Mouse (Mus musculus) left cerebral cortex, postnatal 10 days (tissue): ENCODE results near the gene Cldn3. TPM values are rescaled to one million over a fixed set of nuclear protein-coding genes. Genes with fewer than 3 reads are reported as not detected.
A peak's percentile ranks its signal among the peaks of the same experiment; 100 is the strongest.

ENCODE experiments used
- DNase-seq, 2 experiments: peaks; one replicate each; pipeline ENCODE4 v3.0.0; 2021 to 2022; ENCODE audit warnings: low spot score in 2 of 2, mixed read lengths in 1 of 2; ENCODE audit errors: extremely low spot score in 1 of 2
- intact Hi-C: fragments of 180-260 bp; cut with DNase I; formaldehyde crosslinking; loops from one replicate; pipeline ENCODE4 v1.15.1; 2025
- total RNA-seq, 2 experiments: library from RNA; stranded (reverse); gene quantifications; 2 replicates each; pipeline ENCODE4 v1.2.3; 2021

Cldn3 gene
- total RNA-seq, 2 experiments from 2014 or later, result 1.0 to 2.3 TPM

- intact Hi-C loops, result no loop called here
- DNase-seq, result no peak
These were observed 3.7 kb downstream of the Cldn3 start for GRCm38 (mm10) chr5:134989741-134990140.

- intact Hi-C loops, result no loop called here
- DNase-seq, result no peak
These were observed 6.6 kb downstream of the Cldn3 start for GRCm38 (mm10) chr5:134992566-134992965.

- intact Hi-C loops, result no loop called here
- DNase-seq, result no peak
These were observed 12.3 kb downstream of the Cldn3 start for GRCm38 (mm10) chr5:134998359-134998758.

- no peak for DNase-seq
- intact Hi-C loops, result no loop called here
These were observed 13.8 kb downstream of the Cldn3 start for GRCm38 (mm10) chr5:134999797-135000196.

- intact Hi-C loops, result no loop called here
- DNase-seq, result no peak
These were observed 14.7 kb downstream of the Cldn3 start for GRCm38 (mm10) chr5:135000751-135001150.

GRCm38 (mm10) chr5:135001309-135001708 is 15.3 kb downstream of the Cldn3 start:
- peak in 1 of 2 experiments; percentile 67 for DNase-seq
- intact Hi-C loops, result no loop called here

- no peak for DNase-seq
- intact Hi-C loops, result no loop called here
These were observed 16.1 kb downstream of the Cldn3 start for GRCm38 (mm10) chr5:135002151-135002550.

- DNase-seq, result peak in 1 of 2 experiments; percentile 58
- intact Hi-C loops, result no loop called here
These were observed 22.0 kb downstream of the Cldn3 start for GRCm38 (mm10) chr5:135007802-135008571.

- DNase-seq, result peak; percentile 98 to 100
- intact Hi-C loops, result no loop called here
These were observed 22.9 kb downstream of the Cldn3 start, which contains the start of gene Abhd11 for GRCm38 (mm10) chr5:135008671-135009589. Abhd11 (plus strand) TSS chr5:135009152.

- intact Hi-C loops, result loop anchor here (10.0 kb wide), 1 partner anchor 175 kb away; the partner anchor contains the start of gene Baz1b
- peak; percentile 80 to 91 for DNase-seq
These were observed 23.7 kb downstream of the Cldn3 start for GRCm38 (mm10) chr5:135009590-135010319.

- intact Hi-C loops, result loop anchor here (10.0 kb wide), 1 partner anchor 174 kb away; the partner anchor contains the start of gene Baz1b
- DNase-seq, result peak in 1 of 2 experiments; percentile 15
These were observed 24.3 kb downstream of the Cldn3 start for GRCm38 (mm10) chr5:135010320-135010709.

GRCm38 (mm10) chr5:135010841-135011743 is 25.1 kb downstream of the Cldn3 start:
- DNase-seq, result peak in 1 of 2 experiments; percentile 35
- intact Hi-C loops, result loop anchor here (10.0 kb wide), 1 partner anchor 174 kb away; the partner anchor contains the start of gene Baz1b

- intact Hi-C loops, result loop anchor here (10.0 kb wide), 1 partner anchor 173 kb away; the partner anchor contains the start of gene Baz1b
- peak in 1 of 2 experiments; percentile 63 for DNase-seq
These were observed 26.0 kb downstream of the Cldn3 start for GRCm38 (mm10) chr5:135011809-135012613.

- DNase-seq, result peak in 1 of 2 experiments; percentile 85
- intact Hi-C loops, result loop anchor here (10.0 kb wide), 1 partner anchor 172 kb away; the partner anchor contains the start of gene Baz1b
These were observed 26.8 kb downstream of the Cldn3 start for GRCm38 (mm10) chr5:135012671-135013441.

- intact Hi-C loops, result loop anchor here (5.0 to 10.0 kb wide), 2 partner anchors 62 to 169 kb away; partner anchors contain the start of genes Baz1b and Vps37d
- peak; percentile 84 to 85 for DNase-seq
These were observed 29.5 kb downstream of the Cldn3 start for GRCm38 (mm10) chr5:135015497-135015896.

GRCm38 (mm10) chr5:135016224-135016759 is 30.3 kb downstream of the Cldn3 start:
- DNase-seq, result no peak
- intact Hi-C loops, result loop anchor here (5.0 to 10.0 kb wide), 2 partner anchors 61 to 169 kb away; partner anchors contain the start of genes Baz1b and Vps37d
